Mouse (Mus musculus) heart, embryonic 12.5 days (tissue): ENCODE data around the gene Dnah5. TPM values are rescaled to one million over a fixed set of nuclear protein-coding genes. Genes with fewer than 3 reads are reported as not detected.

ENCODE experiments used
- ATAC-seq: fragments of 200-750 bp; cut with Nextera tagmentation; 2 replicates; pipeline ENCODE4 v1.8.0; 2017; ENCODE audit warnings: moderate TSS enrichment, moderate library complexity; ENCODE audit not compliant: insufficient number of reproducible peaks, low FRiP score
- H3K27ac ChIP-seq: fragments of 300-500 bp; sonication (generic); 2 replicates; pipeline ENCODE4 v1.5.1; 2016; ENCODE audit warnings: mild to moderate bottlenecking, moderate library complexity; ENCODE audit not compliant: poor library complexity, severe bottlenecking
- H3K27me3 ChIP-seq: fragments of 300-500 bp; sonication (generic); replicated peaks from 2 replicates; pipeline ENCODE4 v1.6.1; 2016; ENCODE audit warnings: mild to moderate bottlenecking, moderate library complexity
- H3K36me3 ChIP-seq: fragments of 300-500 bp; sonication (generic); 2 replicates; pipeline ENCODE4 v1.6.1; 2016; ENCODE audit warnings: mild to moderate bottlenecking, moderate library complexity
- H3K4me1 ChIP-seq: fragments of 300-500 bp; sonication (generic); replicated peaks from 2 replicates; pipeline ENCODE4 v1.6.1; 2016; ENCODE audit warnings: mild to moderate bottlenecking
- H3K4me2 ChIP-seq: fragments of 300-500 bp; sonication (generic); 2 replicates; pipeline ENCODE4 v1.6.1; 2016; ENCODE audit warnings: mild to moderate bottlenecking, moderate library complexity
- H3K4me3 ChIP-seq: fragments of 300-500 bp; sonication (generic); 2 replicates; pipeline ENCODE4 v1.5.1; 2016; ENCODE audit warnings: mild to moderate bottlenecking
- H3K9ac ChIP-seq: fragments of 300-500 bp; sonication (generic); 2 replicates; pipeline ENCODE4 v1.6.1; 2016; ENCODE audit warnings: mild to moderate bottlenecking, moderate library complexity
- H3K9me3 ChIP-seq: fragments of 300-500 bp; sonication (generic); replicated peaks from 2 replicates; pipeline ENCODE4 v1.6.1; 2016; ENCODE audit warnings: mild to moderate bottlenecking, moderate library complexity
- WGBS: fragments of 180-500 bp; shearing (Covaris S2); methylation state at CpG from one replicate; pipeline ENCODE4 v1.1.7; 2016; 5-methylcytosine and 5-hydroxymethylcytosine counted together
- polyA plus RNA-seq: library from polyadenylated mRNA; unstranded; fragments of >200 nt; fragmentation: Nextera tagmentation; extraction: Ambion mirVana; gene quantifications from 2 replicates; pipeline ENCODE4 v1.2.1, GENCODE M21; 2016

Gene Dnah5
- polyA plus RNA-seq, 1 experiment from 2014 or later: not detected

DNA sequence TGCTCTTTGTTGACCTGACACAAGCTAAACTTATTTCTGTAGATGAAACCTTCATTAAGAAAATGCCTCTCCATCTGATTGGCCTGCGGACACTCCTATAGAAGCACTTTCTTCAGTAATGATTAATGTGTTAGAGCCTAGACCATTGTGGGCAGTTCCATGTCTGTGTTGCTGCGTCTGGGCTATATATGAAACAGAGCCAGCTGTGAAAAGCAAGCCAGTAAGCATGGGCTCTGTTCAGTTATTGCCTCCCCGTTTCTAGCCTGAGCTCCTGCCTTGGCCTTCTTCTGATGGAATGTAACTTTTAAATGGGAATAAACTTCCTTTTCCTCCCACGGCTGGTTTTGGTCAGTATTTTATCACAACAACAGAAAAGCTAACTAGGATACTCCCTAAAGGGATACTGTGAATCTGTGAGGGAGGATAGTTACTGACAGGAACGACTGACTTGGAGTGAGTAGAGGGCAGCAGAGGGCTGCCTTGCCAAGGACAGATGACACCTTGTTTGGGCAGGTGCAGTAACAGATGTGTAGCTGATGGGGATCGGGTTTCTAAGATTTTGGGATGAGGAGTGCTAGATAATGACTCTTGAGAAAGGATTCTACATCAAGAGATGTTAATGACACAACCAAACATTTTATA is 270.3 kb downstream of the Dnah5 start:
- Histone ChIP-seq H3K4me2 (no peak overlapping the region), H3K36me3 (no peaks in the 10 kb centered on the region), H3K4me1 (no peaks in the 10 kb centered on the region), H3K27me3 (no peaks in the 10 kb centered on the region), H3K27ac (no peak overlapping the region), H3K9ac (no peak overlapping the region), H3K9me3 (no peaks in the 10 kb centered on the region; the same call in 1 of the 2 replicates), H3K4me3 (no peak overlapping the region)
- no peak for ATAC-seq
- 56% methylated on average over 6 of the region's 6 CpGs for WGBS

DNA sequence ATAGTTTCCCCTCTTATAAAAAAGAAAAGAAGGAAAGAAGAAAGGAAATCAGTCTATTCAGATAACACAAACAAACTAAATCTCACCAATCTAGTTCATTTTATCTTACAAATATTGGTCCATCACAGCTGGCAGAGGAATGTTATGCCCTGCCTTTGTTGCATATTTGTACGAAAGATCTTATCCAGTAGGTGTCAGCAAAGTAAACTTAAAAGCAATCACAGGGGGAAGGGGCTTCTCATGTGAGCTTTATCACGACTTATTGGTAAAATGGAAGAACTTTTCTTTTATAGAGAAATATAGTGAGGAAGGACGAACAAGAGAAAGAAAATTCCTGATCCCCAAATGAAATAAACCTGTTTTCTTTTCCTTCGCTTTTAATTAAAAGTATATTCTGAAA is 299.3 kb downstream of the Dnah5 start:
- Histone ChIP-seq H3K27me3 (no peaks in the 10 kb centered on the region), H3K27ac (no peak overlapping the region), H3K9ac (no peak overlapping the region), H3K4me3 (no peak overlapping the region), H3K4me2 (no peak overlapping the region), H3K4me1 (no peaks in the 10 kb centered on the region), H3K9me3 (no peaks in the 10 kb centered on the region), H3K36me3 (no peaks in the 10 kb centered on the region)
- 51% methylated on average over 4 of the region's 4 CpGs for WGBS
- no peak for ATAC-seq

DNA sequence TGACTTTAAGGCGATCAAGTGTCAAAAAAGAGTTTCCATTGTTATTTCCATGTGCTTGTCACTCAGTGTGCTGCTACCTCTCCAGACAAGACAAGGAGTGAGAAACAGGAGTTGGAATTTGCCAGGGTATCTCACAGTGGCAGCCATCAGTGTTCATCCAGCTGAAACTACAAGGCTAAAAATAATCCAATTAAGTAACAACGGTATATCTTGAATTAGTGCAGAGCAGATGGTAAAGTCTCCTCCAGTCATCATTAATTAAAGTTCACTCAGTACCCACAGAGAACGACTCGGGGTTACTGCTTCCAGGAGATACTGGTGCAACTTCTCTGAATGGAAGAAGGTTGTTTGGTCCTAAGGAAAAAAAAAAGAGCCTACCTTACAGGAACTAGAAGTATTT is 311.6 kb downstream of the Dnah5 start:
- WGBS: 60% methylated on average over 4 of the region's 4 CpGs

More for the DNA sequence above, 311.6 kb downstream of the Dnah5 start:
- H3K36me3 ChIP-seq: no peaks in the 10 kb centered on the region
- H3K4me2 ChIP-seq: no peak overlapping the region
- H3K9ac ChIP-seq: no peak overlapping the region
- H3K9me3 ChIP-seq: no peaks in the 10 kb centered on the region
- H3K27ac ChIP-seq: no peak overlapping the region
- no peak for ATAC-seq
- no peak overlapping the region for H3K4me3 ChIP-seq
- H3K4me1 ChIP-seq: no peaks in the 10 kb centered on the region
- no peaks in the 10 kb centered on the region for H3K27me3 ChIP-seq

Other genes starting within 250 kb of the Dnah5 start
- gene Trio, start 177.9 kb upstream of the Dnah5 start, polyA plus RNA-seq: 18.6 and 23.2 TPM in 2 replicates